Mouse (Mus musculus): ENCODE results near the gene Rufy3. TPM values are rescaled to one million over a fixed set of nuclear protein-coding genes. Genes with fewer than 3 reads are reported as not detected.

Rufy3 gene
- polyA plus RNA-seq, 1 experiment from 2014 or later: 9.2 TPM

- peak; percentile 29 for ATAC-seq (replicated peaks; ENCODE audit: insufficient number of reproducible peaks, insufficient read depth, low FRiP score, low read depth)
- Histone ChIP-seq H3K27ac (peak overlapping the region; percentile 98), H3K4me2 (peak overlapping the region; percentile 84), H3K36me3 (peaks cover 17% of the 10 kb centered on the region), H3K4me1 (replicated peaks) (peaks cover 9% of the 10 kb centered on the region), H3K9me3 (replicated peaks) (no peaks in the 10 kb centered on the region), H3K4me3 (peak overlapping the region; percentile 99), H3K27me3 (no peaks in the 10 kb centered on the region), H3K9ac (peak overlapping the region; percentile 99)
- under 1% methylated on average over 37 of the region's 47 CpGs for WGBS
Measured at GRCm38 (mm10) chr5:88674703-88675442, 110.0 kb downstream of the Rufy3 start.

- under 1% methylated on average over 126 of the region's 127 CpGs for WGBS
- peaks cover 9% of the 10 kb centered on the region for H3K36me3 ChIP-seq
- H3K27ac ChIP-seq: peak within 1 kb of the TSS; percentile 98
- H3K4me1 ChIP-seq (replicated peaks): peaks cover 9% of the 10 kb centered on the region
- no peaks in the 10 kb centered on the region for H3K27me3 ChIP-seq
- H3K9me3 ChIP-seq (replicated peaks): no peaks in the 10 kb centered on the region
- H3K9ac ChIP-seq: peak within 1 kb of the TSS; percentile 99
- ATAC-seq (replicated peaks; ENCODE audit: insufficient number of reproducible peaks, insufficient read depth, low FRiP score, low read depth): peak; percentile 91
- H3K4me2 ChIP-seq: peak within 1 kb of the TSS; percentile 84
- H3K4me3 ChIP-seq: peak within 1 kb of the TSS; percentile 99
Measured at GRCm38 (mm10) chr5:88675443-88676387, 110.9 kb downstream of the Rufy3 start, which contains the start of gene Grsf1. Grsf1 (minus strand) TSS chr5:88676171.

GRCm38 (mm10) chr5:88678929-88679328 is 114.1 kb downstream of the Rufy3 start:
- Histone ChIP-seq H3K9ac (no peak overlapping the region), H3K9me3 (replicated peaks) (no peaks in the 10 kb centered on the region), H3K27ac (no peak overlapping the region), H3K27me3 (no peaks in the 10 kb centered on the region), H3K4me1 (replicated peaks) (peaks cover 5% of the 10 kb centered on the region), H3K4me2 (no peak overlapping the region), H3K4me3 (no peak overlapping the region), H3K36me3 (no peaks in the 10 kb centered on the region)
- ATAC-seq (replicated peaks; ENCODE audit: insufficient number of reproducible peaks, insufficient read depth, low FRiP score, low read depth): no peak
- WGBS: 45% methylated on average over 7 of the region's 7 CpGs

GRCm38 (mm10) chr5:88679341-88679740 is 114.5 kb downstream of the Rufy3 start:
- no peak overlapping the region for H3K27ac ChIP-seq
- peaks cover 4% of the 10 kb centered on the region for H3K4me1 ChIP-seq (replicated peaks)
- no peak for ATAC-seq (replicated peaks; ENCODE audit: insufficient number of reproducible peaks, insufficient read depth, low FRiP score, low read depth)
- WGBS: 30% methylated on average over 6 of the region's 6 CpGs
- H3K36me3 ChIP-seq: no peaks in the 10 kb centered on the region
- no peak overlapping the region for H3K4me2 ChIP-seq
- no peaks in the 10 kb centered on the region for H3K27me3 ChIP-seq
- H3K4me3 ChIP-seq: no peak overlapping the region
- no peaks in the 10 kb centered on the region for H3K9me3 ChIP-seq (replicated peaks)
- no peak overlapping the region for H3K9ac ChIP-seq

- Histone ChIP-seq H3K36me3 (no peaks in the 10 kb centered on the region), H3K27ac (no peak overlapping the region), H3K4me1 (replicated peaks) (peaks cover 4% of the 10 kb centered on the region), H3K4me2 (no peak overlapping the region), H3K9ac (no peak overlapping the region), H3K27me3 (no peaks in the 10 kb centered on the region), H3K4me3 (no peak overlapping the region), H3K9me3 (replicated peaks) (no peaks in the 10 kb centered on the region)
- no peak for ATAC-seq (replicated peaks; ENCODE audit: insufficient number of reproducible peaks, insufficient read depth, low FRiP score, low read depth)
- 86% methylated on average over 6 of the region's 6 CpGs for WGBS
Measured at GRCm38 (mm10) chr5:88680567-88680966, 115.7 kb downstream of the Rufy3 start.

GRCm38 (mm10) chr5:88683706-88684105 is 118.9 kb downstream of the Rufy3 start:
- no peaks in the 10 kb centered on the region for H3K9me3 ChIP-seq (replicated peaks)
- H3K27ac ChIP-seq: no peak overlapping the region
- ATAC-seq (replicated peaks; ENCODE audit: insufficient number of reproducible peaks, insufficient read depth, low FRiP score, low read depth): no peak
- no peak overlapping the region for H3K4me3 ChIP-seq
- no peak overlapping the region for H3K4me2 ChIP-seq
- WGBS: 64% methylated on average over 9 of the region's 9 CpGs
- no peaks in the 10 kb centered on the region for H3K36me3 ChIP-seq
- H3K9ac ChIP-seq: no peak overlapping the region
- no peaks in the 10 kb centered on the region for H3K27me3 ChIP-seq
- H3K4me1 ChIP-seq (replicated peaks): peaks cover 8% of the 10 kb centered on the region

- Histone ChIP-seq H3K27me3 (no peaks in the 10 kb centered on the region), H3K9me3 (replicated peaks) (no peaks in the 10 kb centered on the region), H3K27ac (no peak overlapping the region), H3K9ac (no peak overlapping the region), H3K4me1 (replicated peaks) (peaks cover 11% of the 10 kb centered on the region), H3K4me3 (no peak overlapping the region), H3K36me3 (no peaks in the 10 kb centered on the region), H3K4me2 (no peak overlapping the region)
- 26% methylated on average over 3 of the region's 3 CpGs for WGBS
- ATAC-seq (replicated peaks; ENCODE audit: insufficient number of reproducible peaks, insufficient read depth, low FRiP score, low read depth): no peak
Measured at GRCm38 (mm10) chr5:88684226-88684625, 119.4 kb downstream of the Rufy3 start.

- Histone ChIP-seq H3K4me1 (replicated peaks) (peaks cover 11% of the 10 kb centered on the region), H3K4me2 (no peak overlapping the region), H3K36me3 (no peaks in the 10 kb centered on the region), H3K27ac (no peak overlapping the region), H3K27me3 (no peaks in the 10 kb centered on the region), H3K9ac (no peak overlapping the region), H3K4me3 (no peak overlapping the region), H3K9me3 (replicated peaks) (no peaks in the 10 kb centered on the region)
- no peak for ATAC-seq (replicated peaks; ENCODE audit: insufficient number of reproducible peaks, insufficient read depth, low FRiP score, low read depth)
- WGBS: 18% methylated on average over 6 of the region's 6 CpGs
Measured at GRCm38 (mm10) chr5:88685306-88685705, 120.5 kb downstream of the Rufy3 start.

- no peak overlapping the region for H3K4me3 ChIP-seq
- no peaks in the 10 kb centered on the region for H3K9me3 ChIP-seq (replicated peaks)
- no peak overlapping the region for H3K4me2 ChIP-seq
- no peak for ATAC-seq (replicated peaks; ENCODE audit: insufficient number of reproducible peaks, insufficient read depth, low FRiP score, low read depth)
- no peak overlapping the region for H3K9ac ChIP-seq
- peaks cover 11% of the 10 kb centered on the region for H3K4me1 ChIP-seq (replicated peaks)
- H3K36me3 ChIP-seq: no peaks in the 10 kb centered on the region
- no peaks in the 10 kb centered on the region for H3K27me3 ChIP-seq
- H3K27ac ChIP-seq: no peak overlapping the region
- 36% methylated on average over 6 of the region's 6 CpGs for WGBS
Measured at GRCm38 (mm10) chr5:88685745-88686299, 121.0 kb downstream of the Rufy3 start.

GRCm38 (mm10) chr5:88687996-88688406 is 123.2 kb downstream of the Rufy3 start:
- WGBS: 74% methylated on average over 8 of the region's 8 CpGs
- peaks cover 11% of the 10 kb centered on the region for H3K4me1 ChIP-seq (replicated peaks)
- H3K27me3 ChIP-seq: no peaks in the 10 kb centered on the region
- no peak overlapping the region for H3K27ac ChIP-seq
- no peak overlapping the region for H3K9ac ChIP-seq
- H3K9me3 ChIP-seq (replicated peaks): no peaks in the 10 kb centered on the region
- no peaks in the 10 kb centered on the region for H3K36me3 ChIP-seq
- H3K4me3 ChIP-seq: no peak overlapping the region
- H3K4me2 ChIP-seq: no peak overlapping the region
- no peak for ATAC-seq (replicated peaks; ENCODE audit: insufficient number of reproducible peaks, insufficient read depth, low FRiP score, low read depth)

- ATAC-seq (replicated peaks; ENCODE audit: insufficient number of reproducible peaks, insufficient read depth, low FRiP score, low read depth): no peak
- H3K27ac ChIP-seq: no peak overlapping the region
- H3K36me3 ChIP-seq: no peaks in the 10 kb centered on the region
- H3K27me3 ChIP-seq: no peaks in the 10 kb centered on the region
- no peak overlapping the region for H3K4me2 ChIP-seq
- no peak overlapping the region for H3K9ac ChIP-seq
- no peak overlapping the region for H3K4me3 ChIP-seq
- no peaks in the 10 kb centered on the region for H3K9me3 ChIP-seq (replicated peaks)
- peaks cover 11% of the 10 kb centered on the region for H3K4me1 ChIP-seq (replicated peaks)
- WGBS: 60% methylated on average over 15 of the region's 15 CpGs
Measured at GRCm38 (mm10) chr5:88688583-88689187, 123.8 kb downstream of the Rufy3 start.
